Mouse (Mus musculus): ENCODE data around the gene Lrrc23. TPM values are rescaled to one million over a fixed set of nuclear protein-coding genes. Genes with fewer than 3 reads are reported as not detected.

Lrrc23 gene
- polyA plus RNA-seq, 1 experiment = not detected

GRCm38 (mm10) chr6:124809052-124809774, 29.7 kb upstream of the Lrrc23 start:
- TF ChIP-seq POLR2A (IDR thresholded peaks at IDR 0.05; ENCODE audit: insufficient read depth, low read length) (peak; percentile 14), EP300 (IDR thresholded peaks at IDR 0.05; ENCODE audit: insufficient read depth, low read depth, low read length) (0 out of 2 replicates have a peak, but pooled peaks have one; percentile 4), CTCF (IDR thresholded peaks at IDR 0.05; ENCODE audit: low read depth, low read length) (peak; percentile 78)
- peak overlapping the region; percentile 75 for H3K9ac ChIP-seq (ENCODE audit: low read depth, poor library complexity, severe bottlenecking)
- H3K9me3 ChIP-seq (replicated peaks; ENCODE audit: control insufficient read depth, insufficient read depth, low read length, poor library complexity, severe bottlenecking) = no peaks in the 10 kb centered on the region
- H3K4me1 ChIP-seq (ENCODE audit: control insufficient read depth, insufficient read depth, low read length) = no peaks in the 10 kb centered on the region
- peak overlapping the region; percentile 19 for H3K27ac ChIP-seq (ENCODE audit: insufficient read depth, low read length)
- H3K36me3 ChIP-seq (ENCODE audit: control insufficient read depth, insufficient read depth, low read length, poor library complexity, severe bottlenecking) = peaks cover 8% of the 10 kb centered on the region
- H3K4me3 ChIP-seq (ENCODE audit: low read depth, low read length) = peak overlapping the region; percentile 93
- no peaks in the 10 kb centered on the region for H3K27me3 ChIP-seq (ENCODE audit: control insufficient read depth, insufficient read depth, low read length, poor library complexity, severe bottlenecking)

GRCm38 (mm10) chr6:124808358-124809012, 29.0 kb upstream of the Lrrc23 start, which contains the start of gene Spsb2:
Gene Spsb2 (plus strand): TSS chr6:124808661.
- no peak for TF ChIP-seq POLR2A (IDR thresholded peaks at IDR 0.05; ENCODE audit: insufficient read depth, low read length)
- no peak for TF ChIP-seq CTCF (IDR thresholded peaks at IDR 0.05; ENCODE audit: low read depth, low read length)
- TF ChIP-seq EP300 (IDR thresholded peaks at IDR 0.05; ENCODE audit: insufficient read depth, low read depth, low read length) = no peak
- Histone ChIP-seq H3K9ac (ENCODE audit: low read depth, poor library complexity, severe bottlenecking) (peak within 1 kb of the TSS; percentile 75), H3K4me3 (ENCODE audit: low read depth, low read length) (peak within 1 kb of the TSS; percentile 93), H3K27ac (ENCODE audit: insufficient read depth, low read length) (peak within 1 kb of the TSS; percentile 19), H3K9me3 (replicated peaks; ENCODE audit: control insufficient read depth, insufficient read depth, low read length, poor library complexity, severe bottlenecking) (no peaks in the 10 kb centered on the region), H3K27me3 (ENCODE audit: control insufficient read depth, insufficient read depth, low read length, poor library complexity, severe bottlenecking) (no peaks in the 10 kb centered on the region), H3K4me1 (ENCODE audit: control insufficient read depth, insufficient read depth, low read length) (no peaks in the 10 kb centered on the region), H3K36me3 (ENCODE audit: control insufficient read depth, insufficient read depth, low read length, poor library complexity, severe bottlenecking) (peaks cover 8% of the 10 kb centered on the region)

GRCm38 (mm10) chr6:124807986-124808357, 28.4 kb upstream of the Lrrc23 start:
- Histone ChIP-seq H3K36me3 (ENCODE audit: control insufficient read depth, insufficient read depth, low read length, poor library complexity, severe bottlenecking) (peaks cover 8% of the 10 kb centered on the region), H3K9ac (ENCODE audit: low read depth, poor library complexity, severe bottlenecking) (0 out of 2 replicates have a peak overlapping the region, but pooled peaks have one; percentile 75), H3K4me1 (ENCODE audit: control insufficient read depth, insufficient read depth, low read length) (no peaks in the 10 kb centered on the region), H3K27me3 (ENCODE audit: control insufficient read depth, insufficient read depth, low read length, poor library complexity, severe bottlenecking) (no peaks in the 10 kb centered on the region), H3K9me3 (replicated peaks; ENCODE audit: control insufficient read depth, insufficient read depth, low read length, poor library complexity, severe bottlenecking) (no peaks in the 10 kb centered on the region), H3K27ac (ENCODE audit: insufficient read depth, low read length) (no peak overlapping the region), H3K4me3 (ENCODE audit: low read depth, low read length) (peak overlapping the region; percentile 93)
- TF ChIP-seq CTCF (IDR thresholded peaks at IDR 0.05; ENCODE audit: low read depth, low read length) = no peak

- H3K9ac ChIP-seq (ENCODE audit: low read depth, poor library complexity, severe bottlenecking) = no peak overlapping the region
- H3K36me3 ChIP-seq (ENCODE audit: control insufficient read depth, insufficient read depth, low read length, poor library complexity, severe bottlenecking) = peaks cover 8% of the 10 kb centered on the region
- H3K4me1 ChIP-seq (ENCODE audit: control insufficient read depth, insufficient read depth, low read length) = no peaks in the 10 kb centered on the region
- no peak overlapping the region for H3K4me3 ChIP-seq (ENCODE audit: low read depth, low read length)
- no peaks in the 10 kb centered on the region for H3K9me3 ChIP-seq (replicated peaks; ENCODE audit: control insufficient read depth, insufficient read depth, low read length, poor library complexity, severe bottlenecking)
- TF ChIP-seq CTCF (IDR thresholded peaks at IDR 0.05; ENCODE audit: low read depth, low read length) (no peak), EP300 (IDR thresholded peaks at IDR 0.05; ENCODE audit: insufficient read depth, low read depth, low read length) (no peak), POLR2A (IDR thresholded peaks at IDR 0.05; ENCODE audit: insufficient read depth, low read length) (no peak)
- H3K27me3 ChIP-seq (ENCODE audit: control insufficient read depth, insufficient read depth, low read length, poor library complexity, severe bottlenecking) = no peaks in the 10 kb centered on the region
- no peak overlapping the region for H3K27ac ChIP-seq (ENCODE audit: insufficient read depth, low read length)
Observed at GRCm38 (mm10) chr6:124807366-124807765, 27.8 kb upstream of the Lrrc23 start.

- no peaks in the 10 kb centered on the region for H3K4me1 ChIP-seq (ENCODE audit: control insufficient read depth, insufficient read depth, low read length)
- peak overlapping the region; percentile 97 for H3K27ac ChIP-seq (ENCODE audit: insufficient read depth, low read length)
- H3K4me3 ChIP-seq (ENCODE audit: low read depth, low read length) = peak overlapping the region; percentile 54
- peaks cover 3% of the 10 kb centered on the region for H3K36me3 ChIP-seq (ENCODE audit: control insufficient read depth, insufficient read depth, low read length, poor library complexity, severe bottlenecking)
- no peaks in the 10 kb centered on the region for H3K27me3 ChIP-seq (ENCODE audit: control insufficient read depth, insufficient read depth, low read length, poor library complexity, severe bottlenecking)
- no peak for TF ChIP-seq CTCF (IDR thresholded peaks at IDR 0.05; ENCODE audit: low read depth, low read length)
- no peaks in the 10 kb centered on the region for H3K9me3 ChIP-seq (replicated peaks; ENCODE audit: control insufficient read depth, insufficient read depth, low read length, poor library complexity, severe bottlenecking)
- peak overlapping the region; percentile 84 for H3K9ac ChIP-seq (ENCODE audit: low read depth, poor library complexity, severe bottlenecking)
Observed at GRCm38 (mm10) chr6:124806446-124807140, 27.1 kb upstream of the Lrrc23 start.
